Mouse (Mus musculus) CH12.LX (cell line): ENCODE measurements around the gene Edil3.

ENCODE experiments used
- CTCF ChIP-seq, 2 experiments: IDR thresholded peaks in 1 of 2; conservative IDR thresholded peaks in 1 of 2; 2 replicates each; pipeline ENCODE4 v1.5.1; 2011 to 2012; ENCODE audit warnings: low read depth in 2 of 2, low read length in 2 of 2, improper control_type of control experiment in 1 of 2, inconsistent platforms in 1 of 2, mild to moderate bottlenecking in 1 of 2, moderate library complexity in 1 of 2
- E2F4 ChIP-seq: IDR thresholded peaks from 2 replicates; pipeline ENCODE4 v1.6.1; 2011; ENCODE audit warnings: low read depth, low read length, improper control_type of control experiment; ENCODE audit not compliant: insufficient replicate concordance
- EP300 ChIP-seq: IDR thresholded peaks from 2 replicates; pipeline ENCODE4 v1.6.1; 2011; ENCODE audit warnings: low read length, improper control_type of control experiment
- ETS1 ChIP-seq: conservative IDR thresholded peaks from 2 replicates; pipeline ENCODE4 v1.6.1; 2012; ENCODE audit warnings: low read depth, mild to moderate bottlenecking, inconsistent platforms, low read length, improper control_type of control experiment, moderate library complexity
- JUN ChIP-seq: IDR thresholded peaks from 2 replicates; pipeline ENCODE4 v1.6.1; 2011; ENCODE audit warnings: low read depth, mild to moderate bottlenecking, low read length, improper control_type of control experiment, moderate library complexity; ENCODE audit not compliant: insufficient read depth
- MAFK ChIP-seq: IDR thresholded peaks from 2 replicates; pipeline ENCODE4 v1.6.1; 2011; ENCODE audit warnings: low read length, improper control_type of control experiment; ENCODE audit not compliant: insufficient replicate concordance
- MAX ChIP-seq: IDR thresholded peaks from 2 replicates; pipeline ENCODE4 v1.6.1; 2011; ENCODE audit warnings: low read length, improper control_type of control experiment
- NELFE ChIP-seq: IDR thresholded peaks from 2 replicates; pipeline ENCODE4 v1.6.1; 2011; ENCODE audit warnings: low read depth, low read length, improper control_type of control experiment
- POLR2A ChIP-seq: IDR thresholded peaks from 2 replicates; pipeline ENCODE4 v1.6.1; 2011; ENCODE audit warnings: low read depth, mild to moderate bottlenecking, improper control_type of control experiment, low read length
- SIN3A ChIP-seq: IDR thresholded peaks from 2 replicates; pipeline ENCODE4 v1.6.1; 2012; ENCODE audit warnings: low read length, improper control_type of control experiment, inconsistent platforms
- USF1 ChIP-seq: IDR thresholded peaks from 2 replicates; pipeline ENCODE4 v1.6.1; 2014; ENCODE audit warnings: low read depth, mild to moderate bottlenecking, inconsistent platforms, low read length, improper control_type of control experiment

DNA sequence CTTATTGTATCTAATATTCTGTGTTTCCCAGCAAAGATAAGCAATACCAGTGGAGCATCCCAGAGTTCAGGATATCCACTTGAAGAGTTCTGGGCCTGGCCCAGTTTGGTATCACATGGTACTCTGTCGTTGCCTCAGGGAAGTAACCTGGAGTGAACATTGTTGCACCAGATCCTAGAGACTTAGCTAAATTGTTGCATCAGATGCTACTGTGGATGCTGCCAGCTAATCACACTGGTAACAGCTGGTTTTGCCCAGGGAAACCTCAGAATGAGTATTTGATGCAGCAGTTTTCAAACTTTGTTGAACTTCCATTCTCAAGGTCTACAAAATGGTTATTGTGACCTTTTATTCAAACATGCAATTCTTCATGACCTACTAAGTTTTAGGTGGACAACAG, 220.2 kb downstream of the Edil3 start:
- TF ChIP-seq EP300: no peak
- no peak for TF ChIP-seq MAX
- no peak for TF ChIP-seq CTCF (conservative IDR thresholded peaks at IDR 0.05 in 1 of 2, IDR thresholded peaks at IDR 0.05 in 1 of 2; ENCODE audit: low read depth in 2 of 2, low read length in 2 of 2)
- no peak for TF ChIP-seq POLR2A
- TF ChIP-seq E2F4: no peak
- TF ChIP-seq JUN: no peak
- no peak for TF ChIP-seq SIN3A
- no peak for TF ChIP-seq NELFE
- no peak for TF ChIP-seq USF1
- no peak for TF ChIP-seq ETS1
- no peak for TF ChIP-seq MAFK
